In the genomic region with DNA sequence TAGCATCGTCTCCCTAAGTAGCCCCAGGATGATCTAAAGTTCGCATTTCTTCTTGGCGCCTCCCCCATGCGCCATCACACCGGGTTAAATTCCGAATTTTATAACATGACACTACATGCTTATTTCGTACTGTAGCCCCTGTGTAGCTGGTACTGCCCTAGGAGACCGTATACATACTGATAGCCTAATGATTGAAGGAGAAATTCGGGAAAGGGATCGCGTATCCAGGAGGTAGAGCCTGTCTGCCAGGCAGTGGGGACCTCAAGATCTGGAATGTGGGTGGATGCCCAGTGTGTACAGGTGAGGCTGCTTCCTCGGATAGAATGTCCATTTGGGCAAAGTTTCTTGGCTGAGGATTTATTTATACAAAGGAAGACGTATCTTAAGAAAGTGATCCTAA, we compare ENCODE assay signal across 8 mouse cellular contexts. TPM values are rescaled to one million over a fixed set of nuclear protein-coding genes. Genes with fewer than 3 reads are reported as not detected.
DNase-seq lines count a peak whose midpoint lies in the region; ATAC-seq and TF ChIP-seq lines count a peak whose summit lies in the region.

No protein-coding gene starts in this region.

- H3K79me3 ChIP-seq in C2C12 (ENCODE audit: low read depth) = peaks cover 21% of the 10 kb centered on the region

- H3K79me2 ChIP-seq in C2C12 (ENCODE audit: control insufficient read depth, insufficient read depth) = peaks cover 31% of the 10 kb centered on the region

- H3K9me3 ChIP-seq in heart, embryonic 13.5 days = no peaks in the 10 kb centered on the region
- H3K9me3 ChIP-seq in liver, embryonic 13.5 days (replicated peaks) = no peaks in the 10 kb centered on the region

- H3K4me3 ChIP-seq in C2C12 (ENCODE audit: insufficient read depth, poor library complexity, severe bottlenecking) = peak overlapping the region; percentile 34
- peak overlapping the region; percentile 73 for H3K4me3 ChIP-seq in heart, embryonic 13.5 days
- H3K4me3 ChIP-seq in liver, embryonic 13.5 days (replicated peaks) = peak overlapping the region; percentile 89

- H3K27ac ChIP-seq in heart, embryonic 13.5 days (replicated peaks) = peak overlapping the region; percentile 76; the same call in 1 of the 2 replicates
- peak overlapping the region; percentile 89 for H3K27ac ChIP-seq in liver, embryonic 13.5 days

- peaks cover 34% of the 10 kb centered on the region for H3K4me1 ChIP-seq in heart, embryonic 13.5 days
- peaks cover 43% of the 10 kb centered on the region for H3K4me1 ChIP-seq in liver, embryonic 13.5 days (replicated peaks)

- no peak for ATAC-seq in heart, embryonic 13.5 days (ENCODE audit: extremely low read depth, insufficient number of reproducible peaks, low FRiP score, low TSS enrichment)
- no peak for ATAC-seq in liver, embryonic 13.5 days (ENCODE audit: low read depth)
- ATAC-seq in frontal cortex, adult (ENCODE audit: low TSS enrichment) = no peak

- TF ChIP-seq CTCF in C2C12 (IDR thresholded peaks at IDR 0.05; ENCODE audit: control insufficient read depth, insufficient read depth, insufficient read length) = no peak

- peak overlapping the region; percentile 86 for H3K4me2 ChIP-seq in heart, embryonic 13.5 days
- H3K4me2 ChIP-seq in liver, embryonic 13.5 days = peak overlapping the region; percentile 98

- H3K27me3 ChIP-seq in C2C12 (ENCODE audit: control insufficient read depth, insufficient read depth, insufficient read length) = no peaks in the 10 kb centered on the region
- H3K27me3 ChIP-seq in heart, embryonic 13.5 days (replicated peaks) = no peaks in the 10 kb centered on the region
- H3K27me3 ChIP-seq in liver, embryonic 13.5 days = no peaks in the 10 kb centered on the region

- peak; percentile 63 for DNase-seq in cerebellum, adult 9-10 months
- no peak for DNase-seq in cerebellum, postnatal 14 days
- DNase-seq in liver, embryonic 13.5 days = no peak
- DNase-seq in adrenal gland, postnatal 14 days = no peak
- no peak for DNase-seq in gastrocnemius, postnatal 25 days

- peaks cover 29% of the 10 kb centered on the region for H3K36me3 ChIP-seq in C2C12 (ENCODE audit: control insufficient read depth, insufficient read depth)
- peaks cover 28% of the 10 kb centered on the region for H3K36me3 ChIP-seq in heart, embryonic 13.5 days
- peaks cover 28% of the 10 kb centered on the region for H3K36me3 ChIP-seq in liver, embryonic 13.5 days

- H3K9ac ChIP-seq in heart, embryonic 13.5 days = peak overlapping the region; percentile 84
- peak overlapping the region; percentile 83 for H3K9ac ChIP-seq in liver, embryonic 13.5 days

- peak overlapping the region; percentile 56 for H3ac ChIP-seq in C2C12 (ENCODE audit: control insufficient read depth, insufficient read length, low read depth)

- 29% methylated on average over 13 of the region's 13 CpGs for WGBS in heart, embryonic 13.5 days
- WGBS in liver, embryonic 13.5 days (ENCODE audit: insufficient replicate concordance) = 35% methylated on average over 13 of the region's 13 CpGs

TF ChIP-seq in C2C12, 6 proteins besides CTCF, POLR2A, EP300 and RAD21:
- TF ChIP-seq MYOD1 (IDR thresholded peaks at IDR 0.05; ENCODE audit: control insufficient read depth, insufficient read length, low read depth) = no peak
- no peak for TF ChIP-seq MYOG (IDR thresholded peaks at IDR 0.05; ENCODE audit: control insufficient read depth, extremely low read depth, insufficient read length)
- TF ChIP-seq MAX (IDR thresholded peaks at IDR 0.05) = no peak
- TF ChIP-seq USF1 (IDR thresholded peaks at IDR 0.05; ENCODE audit: low read depth) = no peak
- no peak for TF ChIP-seq CEBPB (IDR thresholded peaks at IDR 0.05; ENCODE audit: low read depth)
- TF ChIP-seq FOSL1 (IDR thresholded peaks at IDR 0.05; ENCODE audit: insufficient read depth, low read length, poor library complexity, severe bottlenecking) = no peak

RNA-seq across cellular contexts. Expression of a gene that starts 0.8 kb away (rescaled TPM):
- polyA plus RNA-seq in C2C12 (2012; fragmentation: generic; extraction: Trizol) = 690 TPM
- 1,196 and 1,415 TPM in 2 replicates for polyA plus RNA-seq in heart, embryonic 13.5 days (2015; fragmentation: Nextera tagmentation; extraction: Ambion mirVana)
- 744 and 768 TPM in 2 replicates for polyA plus RNA-seq in liver, embryonic 13.5 days (2015; fragmentation: Nextera tagmentation; extraction: Ambion mirVana)
- total RNA-seq in adrenal gland, postnatal 14 days (2021) = 283 and 320 TPM in 2 replicates
- total RNA-seq in gastrocnemius, postnatal 25 days (2021) = 100 to 1,000 TPM; 100 to 102 TPM

RNA-seq across cellular contexts. Expression of a gene that starts 22.1 kb away (rescaled TPM):
- 27.6 TPM for polyA plus RNA-seq in C2C12 (2012; fragmentation: generic; extraction: Trizol)
- polyA plus RNA-seq in heart, embryonic 13.5 days (2015; fragmentation: Nextera tagmentation; extraction: Ambion mirVana) = 67.1 and 70.2 TPM in 2 replicates
- 38.1 and 42.0 TPM in 2 replicates for polyA plus RNA-seq in liver, embryonic 13.5 days (2015; fragmentation: Nextera tagmentation; extraction: Ambion mirVana)
- total RNA-seq in adrenal gland, postnatal 14 days (2021) = 80.4 and 83.1 TPM in 2 replicates
- 100 to 1,000 TPM in 1 of 2 experiments, 10 to 100 TPM in 1; 91.7 to 100 TPM for total RNA-seq in gastrocnemius, postnatal 25 days (2021)

RNA-seq across cellular contexts. Expression of a gene that starts 25.4 kb away (rescaled TPM):
- 113 TPM for polyA plus RNA-seq in C2C12 (2012; fragmentation: generic; extraction: Trizol)
- 112 and 115 TPM in 2 replicates for polyA plus RNA-seq in heart, embryonic 13.5 days (2015; fragmentation: Nextera tagmentation; extraction: Ambion mirVana)
- 130 and 143 TPM in 2 replicates for polyA plus RNA-seq in liver, embryonic 13.5 days (2015; fragmentation: Nextera tagmentation; extraction: Ambion mirVana)
- total RNA-seq in adrenal gland, postnatal 14 days (2021) = 71.3 and 78.3 TPM in 2 replicates
- total RNA-seq in gastrocnemius, postnatal 25 days (2021) = 10 to 100 TPM; 10.7 to 12.9 TPM

RNA-seq across cellular contexts. Expression of a gene that starts 28.9 kb away (rescaled TPM):
- 194 TPM for polyA plus RNA-seq in C2C12 (2012; fragmentation: generic; extraction: Trizol)
- polyA plus RNA-seq in heart, embryonic 13.5 days (2015; fragmentation: Nextera tagmentation; extraction: Ambion mirVana) = 111 and 121 TPM in 2 replicates
- 122 and 126 TPM in 2 replicates for polyA plus RNA-seq in liver, embryonic 13.5 days (2015; fragmentation: Nextera tagmentation; extraction: Ambion mirVana)
- 259 and 262 TPM in 2 replicates for total RNA-seq in adrenal gland, postnatal 14 days (2021)
- 100 to 1,000 TPM; 263 to 281 TPM for total RNA-seq in gastrocnemius, postnatal 25 days (2021)

RNA-seq across cellular contexts. Expression of a gene that starts 39.4 kb away (rescaled TPM):
- polyA plus RNA-seq in C2C12 (2012; fragmentation: generic; extraction: Trizol) = 9.3 TPM
- polyA plus RNA-seq in heart, embryonic 13.5 days (2015; fragmentation: Nextera tagmentation; extraction: Ambion mirVana) = 22.0 and 22.8 TPM in 2 replicates
- 13.0 and 19.0 TPM in 2 replicates for polyA plus RNA-seq in liver, embryonic 13.5 days (2015; fragmentation: Nextera tagmentation; extraction: Ambion mirVana)
- total RNA-seq in adrenal gland, postnatal 14 days (2021) = 21.2 and 23.9 TPM in 2 replicates
- total RNA-seq in gastrocnemius, postnatal 25 days (2021) = 10 to 100 TPM; 20.5 to 22.1 TPM

Comparison
In these comparisons a context has a peak if more than half of its experiments do, and no peak if none do; other contexts are left out.
1. H3K4me3 ChIP-seq: peak in every context shown above with its lines; median percentile 89 in liver, embryonic 13.5 days; 73 in heart, embryonic 13.5 days; 34 in C2C12.